Mouse (Mus musculus) liver, embryonic 14.5 days (tissue): ENCODE data around the gene Il1r1. TPM values are rescaled to one million over a fixed set of nuclear protein-coding genes. Genes with fewer than 3 reads are reported as not detected.

Experiments used
- ATAC-seq: fragments of 200-750 bp; cut with Nextera tagmentation; 2 replicates; pipeline ENCODE4 v1.8.0; 2017; ENCODE audit warnings: moderate number of reproducible peaks, mild to moderate bottlenecking, moderate library complexity; ENCODE audit not compliant: insufficient read depth
- DNase-seq, 3 experiments: peaks; one replicate each; pipeline ENCODE4 v3.0.0-alpha.2; 2012 to 2013; ENCODE audit warnings: low read depth in 3 of 3, low spot score in 3 of 3
- H3K27ac ChIP-seq: fragments of 300-500 bp; sonication (generic); 2 replicates; pipeline ENCODE4 v1.5.1; 2014; ENCODE audit warnings: moderate library complexity, mild to moderate bottlenecking, control low read depth, inconsistent platforms
- H3K27me3 ChIP-seq: fragments of 300-500 bp; sonication (generic); 2 replicates; pipeline ENCODE4 v1.6.1; 2014; ENCODE audit warnings: mild to moderate bottlenecking, low read length, moderate library complexity; ENCODE audit not compliant: control insufficient read depth, insufficient read depth
- H3K36me3 ChIP-seq: fragments of 300-500 bp; sonication (generic); replicated peaks from 2 replicates; pipeline ENCODE4 v1.6.1; 2014; ENCODE audit warnings: low read depth; ENCODE audit not compliant: control insufficient read depth, insufficient read depth
- H3K4me1 ChIP-seq, 2 experiments: fragments of 200-500 bp in 1 of 2; fragments of 300-500 bp in 1 of 2; sonication (generic) in 1 of 2; replicated peaks; 2 replicates each; pipeline ENCODE4 v1.6.1; 2012 to 2014; ENCODE audit warnings: antibody characterized with exemption in 1 of 2, inconsistent platforms in 1 of 2, low read length in 1 of 2; ENCODE audit not compliant: control insufficient read depth in 2 of 2, insufficient read depth in 2 of 2
- H3K4me2 ChIP-seq: fragments of 300-500 bp; sonication (generic); 2 replicates; pipeline ENCODE4 v1.6.1; 2014; ENCODE audit warnings: low read depth, mild to moderate bottlenecking, control low read depth, moderate library complexity
- H3K4me3 ChIP-seq, 2 experiments: fragments of 200-500 bp in 1 of 2; fragments of 300-500 bp in 1 of 2; sonication (generic) in 1 of 2; 2 replicates each; pipeline ENCODE4 v1.5.1; 2012 to 2014; ENCODE audit warnings: low read depth in 2 of 2, low read length in 2 of 2, mild to moderate bottlenecking in 2 of 2, control low read depth in 1 of 2, inconsistent platforms in 1 of 2, moderate library complexity in 1 of 2; ENCODE audit not compliant: insufficient read depth in 1 of 2
- H3K9ac ChIP-seq: fragments of 300-500 bp; sonication (generic); replicated peaks from 2 replicates; pipeline ENCODE4 v1.6.1; 2014; ENCODE audit warnings: mild to moderate bottlenecking, control low read depth, moderate library complexity
- H3K9me3 ChIP-seq: fragments of 300-500 bp; sonication (generic); 2 replicates; pipeline ENCODE4 v1.6.1; 2016; ENCODE audit warnings: low read length, mixed read lengths; ENCODE audit not compliant: control insufficient read depth
- CTCF ChIP-seq: IDR thresholded peaks from 2 replicates; pipeline ENCODE4 v1.5.1; 2016; ENCODE audit warnings: antibody characterized with exemption, low read depth, control low read depth
- EP300 ChIP-seq: IDR thresholded peaks from 2 replicates; pipeline ENCODE4 v1.6.1; 2016; ENCODE audit warnings: antibody characterized with exemption, low read depth
- WGBS: fragments of 180-500 bp; shearing (Covaris S2); extraction: QIAGEN DNeasy Blood & Tissue Kit; methylation state at CpG from one replicate; pipeline ENCODE4 v1.1.7; 2014; ENCODE audit not compliant: insufficient replicate concordance; 5-methylcytosine and 5-hydroxymethylcytosine counted together
- polyA plus RNA-seq, 2 experiments: library from polyadenylated mRNA; depleted of rRNA in 1 of 2; stranded (reverse) in 1 of 2; unstranded in 1 of 2; fragments of >200 nt; fragmentation: Nextera tagmentation in 1 of 2; extraction: Ambion mirVana in 1 of 2; gene quantifications; 2 replicates each; pipeline versions ENCODE4 v1.2.1 to v1.2.3; 2012 to 2014

Il1r1 gene
- polyA plus RNA-seq, 2 experiments = 2.9 to 9.9 TPM

- Histone ChIP-seq H3K4me2 (no peak overlapping the region), H3K9ac (no peak overlapping the region), H3K9me3 (no peaks in the 10 kb centered on the region), H3K27ac (no peak overlapping the region), H3K4me1 (no peaks in the 10 kb centered on the region; a peak in 1 of 4 replicates), H3K36me3 (no peaks in the 10 kb centered on the region), H3K27me3 (no peaks in the 10 kb centered on the region), H3K4me3 (no peak overlapping the region)
- DNase-seq (no peak), ATAC-seq (no peak)
- TF ChIP-seq CTCF (no peak), EP300 (no peak)
- WGBS = 77% methylated on average over 2 of the region's 2 CpGs
Observed at GRCm38 (mm10) chr1:40180861-40181260, 44.0 kb upstream of the Il1r1 start.

- H3K4me3 ChIP-seq = no peak overlapping the region
- WGBS = 39% methylated on average over 3 of the region's 3 CpGs
- no peak overlapping the region for H3K9ac ChIP-seq
- no peak overlapping the region for H3K4me2 ChIP-seq
- H3K4me1 ChIP-seq = no peaks in the 10 kb centered on the region
- ATAC-seq = no peak
- TF ChIP-seq CTCF = no peak
- no peak for TF ChIP-seq EP300
- H3K27ac ChIP-seq = no peak overlapping the region
- H3K9me3 ChIP-seq = no peaks in the 10 kb centered on the region
- no peaks in the 10 kb centered on the region for H3K27me3 ChIP-seq
- H3K36me3 ChIP-seq = no peaks in the 10 kb centered on the region
- no peak for DNase-seq
Observed at GRCm38 (mm10) chr1:40181716-40182115, 43.2 kb upstream of the Il1r1 start.

GRCm38 (mm10) chr1:40183410-40183809, 41.5 kb upstream of the Il1r1 start:
- no peak for ATAC-seq
- no peaks in the 10 kb centered on the region for H3K36me3 ChIP-seq
- no peak overlapping the region for H3K9ac ChIP-seq
- H3K4me1 ChIP-seq = no peaks in the 10 kb centered on the region
- no peaks in the 10 kb centered on the region for H3K9me3 ChIP-seq
- H3K4me2 ChIP-seq = no peak overlapping the region
- H3K4me3 ChIP-seq = no peak overlapping the region
- no peaks in the 10 kb centered on the region for H3K27me3 ChIP-seq
- no peak for TF ChIP-seq CTCF
- TF ChIP-seq EP300 = no peak
- H3K27ac ChIP-seq = no peak overlapping the region
- no peak for DNase-seq

GRCm38 (mm10) chr1:40187961-40188360, 36.9 kb upstream of the Il1r1 start:
- WGBS = 47% methylated on average over 1 of the region's 1 CpGs
- H3K27ac ChIP-seq = no peak overlapping the region
- DNase-seq (no peak), ATAC-seq (no peak)
- no peak overlapping the region for H3K9ac ChIP-seq
- TF ChIP-seq CTCF (no peak), EP300 (no peak)
- no peaks in the 10 kb centered on the region for H3K9me3 ChIP-seq
- H3K4me3 ChIP-seq = no peak overlapping the region
- H3K27me3 ChIP-seq = no peaks in the 10 kb centered on the region
- H3K4me2 ChIP-seq = no peak overlapping the region
- H3K4me1 ChIP-seq = no peaks in the 10 kb centered on the region
- H3K36me3 ChIP-seq = no peaks in the 10 kb centered on the region

- TF ChIP-seq EP300 (no peak), CTCF (no peak)
- Histone ChIP-seq H3K9me3 (no peaks in the 10 kb centered on the region), H3K4me3 (no peak overlapping the region), H3K4me2 (no peak overlapping the region), H3K36me3 (no peaks in the 10 kb centered on the region), H3K9ac (no peak overlapping the region), H3K27me3 (no peaks in the 10 kb centered on the region), H3K4me1 (no peaks in the 10 kb centered on the region), H3K27ac (no peak overlapping the region)
- 59% methylated on average over 5 of the region's 5 CpGs for WGBS
- ATAC-seq (no peak), DNase-seq (no peak)
Observed at GRCm38 (mm10) chr1:40190025-40190424, 34.9 kb upstream of the Il1r1 start.
